Mouse (Mus musculus): ENCODE measurements around the gene Mid1.
"Not testable (repeated sequence)": the region's sequence is repeated elsewhere in the genome, so short reads cannot be mapped to it uniquely, and the experiment has no call there.

DNA sequence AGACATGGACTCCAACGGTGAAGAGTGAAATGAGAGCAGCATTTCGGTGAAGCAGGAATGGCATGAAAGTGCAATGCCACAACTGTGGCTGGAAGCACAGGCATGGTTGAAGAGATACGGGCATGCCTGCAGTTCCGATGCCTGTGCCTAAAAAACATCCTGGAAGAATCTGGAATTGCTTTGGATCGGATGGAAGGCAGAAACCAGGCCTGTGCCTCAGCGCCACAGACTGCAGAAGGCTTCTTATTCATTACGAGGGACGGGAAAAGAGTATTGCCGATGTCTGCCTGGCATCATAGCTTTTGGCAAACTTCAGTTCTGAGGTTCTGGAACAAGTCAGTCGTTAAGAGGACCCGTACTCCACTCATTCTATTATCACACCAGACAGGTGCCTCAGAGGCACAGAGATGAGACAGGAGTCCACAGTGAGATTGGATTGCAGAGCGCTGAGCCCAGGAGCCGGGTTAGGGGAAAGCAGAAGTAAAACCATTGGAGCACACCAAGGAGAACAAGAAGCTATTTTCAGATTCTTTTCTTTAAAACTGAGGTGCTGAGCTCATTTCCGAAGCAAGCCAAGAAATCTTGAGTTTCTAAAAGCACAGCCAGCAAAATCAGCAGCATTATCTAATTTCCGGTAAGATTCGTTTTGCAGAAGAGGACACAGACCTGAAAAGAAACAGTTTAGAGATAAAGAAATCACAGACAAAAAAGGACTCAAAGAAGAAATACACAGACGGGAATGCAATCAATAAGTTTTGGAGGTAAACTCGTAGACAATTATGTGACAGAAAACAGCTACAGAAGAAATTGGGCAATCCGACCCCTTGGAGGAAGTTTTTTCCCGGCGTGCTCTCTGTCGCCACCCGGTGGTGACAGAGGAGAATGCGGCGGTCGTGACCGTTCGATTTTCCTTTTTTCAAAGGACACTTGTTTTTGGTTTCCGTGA, 293.7 kb downstream of the Mid1 start:
- TF ChIP-seq POLR2A (IDR thresholded peaks at IDR 0.05; ENCODE audit: insufficient read depth, low read depth, low read length); CTCF (IDR thresholded peaks at IDR 0.05); EP300 (IDR thresholded peaks at IDR 0.05; ENCODE audit: insufficient read depth, low read depth, low read length): not testable (repeated sequence)

Measured in heart, adult 2 months (tissue).